Mouse (Mus musculus) CD4-positive, CD25-positive, alpha-beta regulatory T cell, adult 4 months (primary cell): ENCODE measurements around the gene Gm28047. TPM values are rescaled to one million over a fixed set of nuclear protein-coding genes. Genes with fewer than 3 reads are reported as not detected.
A peak's percentile ranks its signal among the peaks of the same experiment; 100 is the strongest.
"Not testable (repeated sequence)": the region's sequence is repeated elsewhere in the genome, so short reads cannot be mapped to it uniquely, and the experiment has no call there.

Experiments
- ATAC-seq: one replicate; pipeline ENCODE4 v1.8.0; 2017
- polyA plus RNA-seq, 2 experiments: library from polyadenylated mRNA; unstranded; fragments of 100-300 nt; shearing (Covaris generic); gene quantifications; one replicate each; pipeline ENCODE4 v1.2.1; 2017

Gene Gm28047
- 1 to 10 TPM in 1 of 2 experiments, not detected in 1; 1.5 TPM for polyA plus RNA-seq

- peak; percentile 93 for ATAC-seq
Observed at GRCm38 (mm10) chr15:102624970-102625686, at the start of gene Gm28047, which contains the start of gene Atf7. Gene Gm28047, minus strand, starts transcription at chr15:102625067. Gene Atf7, minus strand, starts transcription at chr15:102625464.

DNA sequence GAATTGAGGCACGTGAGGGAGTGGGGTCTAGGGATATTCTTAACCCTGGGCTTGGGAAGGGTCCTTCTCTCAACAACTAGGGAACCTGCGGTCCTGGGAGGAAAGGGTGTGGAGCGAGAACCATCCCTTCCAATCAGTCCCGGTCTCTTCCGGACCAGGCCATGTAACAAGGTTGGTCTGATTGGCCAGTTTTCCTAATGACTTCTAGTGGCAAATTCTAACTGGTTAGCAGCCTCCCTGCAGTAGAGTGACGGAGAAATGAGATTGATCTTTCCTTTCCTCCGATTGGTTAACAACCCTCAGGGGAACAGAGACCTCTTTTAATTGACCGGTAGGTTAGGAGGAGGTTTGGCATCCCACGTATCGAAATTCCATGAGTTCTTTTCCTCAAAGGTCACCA is 48.7 kb upstream of the Gm28047 start:
- no peak for ATAC-seq

DNA sequence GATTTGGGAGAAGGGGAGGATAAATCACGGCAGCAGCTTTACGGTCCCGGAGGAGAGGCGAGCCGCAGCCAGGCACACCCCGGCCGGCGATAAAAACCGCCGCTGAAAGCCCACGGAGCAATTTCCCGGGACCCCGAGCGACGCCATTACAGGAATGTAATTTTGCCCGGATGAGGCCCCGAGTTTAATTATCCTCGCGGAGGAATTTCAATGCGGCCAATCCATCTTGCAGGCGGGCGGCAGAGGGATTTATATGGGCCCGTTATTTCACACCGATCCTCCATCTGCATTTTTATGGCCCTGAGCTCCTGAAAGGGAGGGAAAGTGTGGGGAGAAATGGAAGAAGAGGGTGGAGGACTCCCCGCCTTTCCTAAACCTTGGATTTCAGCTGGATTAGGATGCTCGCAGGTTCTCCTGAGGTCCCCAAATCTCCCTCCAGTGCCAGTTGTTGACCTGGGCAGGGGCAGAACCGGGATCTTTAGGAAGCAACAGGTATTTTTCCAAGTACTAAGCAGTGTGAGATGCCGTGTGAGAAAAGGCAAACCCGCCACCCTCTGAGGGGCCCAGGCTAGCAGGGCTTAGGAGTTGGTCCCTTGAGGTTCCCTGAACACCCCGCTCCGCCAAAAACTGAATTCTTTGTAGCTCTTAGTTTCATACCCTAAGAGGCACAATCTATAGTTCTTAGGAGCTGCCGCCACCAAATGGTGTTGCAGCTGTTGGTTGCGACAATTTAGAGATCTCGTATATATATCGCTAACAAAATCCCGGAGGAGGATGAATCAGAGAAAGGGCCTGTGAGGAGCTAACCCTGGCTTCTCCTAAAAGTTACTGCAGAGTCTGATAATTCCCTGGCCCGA is 47.6 kb upstream of the Gm28047 start, which contains the start of gene Atp5g2:
Gene Atp5g2, minus strand, starts transcription at position 138 of the 857 bp plus-strand sequence.
- ATAC-seq, result no peak

GRCm38 (mm10) chr15:102671721-102672214 is 46.9 kb upstream of the Gm28047 start:
- no peak for ATAC-seq

DNA sequence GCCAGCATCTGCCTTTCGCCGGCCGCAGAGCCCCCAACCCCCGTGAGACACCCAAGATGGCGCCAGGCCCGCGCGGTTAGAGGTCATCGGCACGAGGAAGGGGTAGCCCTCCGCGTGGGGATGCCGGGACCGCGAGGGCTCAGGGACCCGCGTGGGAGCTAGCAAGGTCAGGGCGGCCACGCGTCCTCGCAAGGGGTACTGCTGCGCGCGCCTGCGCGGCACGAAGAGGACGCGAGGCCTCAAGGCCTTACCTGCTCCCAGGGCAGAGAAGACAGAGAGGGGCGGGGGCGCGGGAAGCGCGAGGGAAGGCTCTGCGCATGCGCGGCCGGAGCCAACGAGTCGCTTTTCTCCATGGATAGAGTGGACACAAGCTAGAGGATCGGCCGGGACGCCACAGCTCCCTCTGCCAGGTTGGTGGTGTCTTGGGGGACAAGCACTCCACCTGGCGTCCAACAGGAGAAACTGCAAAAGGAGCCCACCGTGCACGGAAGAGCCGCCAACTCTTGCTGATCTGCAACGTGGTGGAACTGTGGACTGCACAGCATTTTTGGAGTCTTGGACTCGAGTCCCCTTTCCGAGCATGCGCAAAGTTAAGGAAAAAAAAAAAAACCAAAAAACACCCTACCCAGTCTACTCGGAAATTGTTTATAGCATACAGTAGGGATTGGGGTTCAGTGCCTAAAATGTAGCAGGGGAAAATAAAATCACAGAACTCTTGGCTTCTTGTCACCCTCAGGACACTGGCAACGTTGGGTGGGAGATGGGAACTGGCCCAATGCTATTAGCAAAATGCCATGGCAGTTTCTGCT is 46.1 kb upstream of the Gm28047 start:
- peak; percentile 93 for ATAC-seq

DNA sequence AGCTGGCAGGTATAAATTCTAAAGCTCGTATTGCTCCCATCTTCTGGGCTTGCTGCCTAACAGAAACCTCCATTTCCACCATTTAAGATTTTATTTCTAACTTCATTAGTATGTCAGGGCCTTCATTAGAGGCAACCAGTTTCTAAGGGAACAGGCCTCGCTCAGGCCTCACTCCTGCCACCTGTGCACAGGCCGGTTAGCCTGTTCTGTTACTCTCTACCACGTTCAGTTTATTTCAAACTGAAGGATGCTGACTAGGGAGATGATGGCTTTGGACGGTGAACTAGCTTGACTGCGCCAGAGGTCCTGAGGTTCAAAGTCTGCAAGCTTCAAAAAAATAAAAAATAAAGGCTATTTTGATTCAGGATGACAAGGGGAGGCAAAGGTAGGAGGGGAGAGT is 45.4 kb upstream of the Gm28047 start:
- ATAC-seq, result no peak

- ATAC-seq, result no peak
Observed at GRCm38 (mm10) chr15:102669571-102669970, 44.7 kb upstream of the Gm28047 start.

GRCm38 (mm10) chr15:102665494-102665893 is 40.6 kb upstream of the Gm28047 start:
- ATAC-seq, result peak; percentile 87

DNA sequence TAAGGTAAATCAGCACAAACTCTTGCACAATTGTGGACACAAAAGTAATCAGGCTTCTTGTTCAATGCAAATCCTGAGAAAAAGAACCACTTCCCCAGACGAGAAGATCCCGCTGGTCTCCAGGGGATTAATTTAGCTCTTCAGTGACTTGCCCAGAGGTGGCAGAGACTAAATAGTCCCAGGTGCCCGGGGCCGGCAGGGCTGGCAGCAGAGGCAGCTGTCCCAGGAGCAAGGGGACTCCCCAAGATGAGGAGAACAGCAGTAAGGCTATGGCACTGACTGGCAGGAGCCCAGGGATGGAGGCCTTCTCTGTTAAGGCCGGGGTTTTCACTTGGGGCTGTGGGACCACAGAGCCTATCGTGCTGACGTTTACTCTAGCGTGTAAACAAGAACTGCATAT is 39.0 kb upstream of the Gm28047 start:
- ATAC-seq, result no peak

DNA sequence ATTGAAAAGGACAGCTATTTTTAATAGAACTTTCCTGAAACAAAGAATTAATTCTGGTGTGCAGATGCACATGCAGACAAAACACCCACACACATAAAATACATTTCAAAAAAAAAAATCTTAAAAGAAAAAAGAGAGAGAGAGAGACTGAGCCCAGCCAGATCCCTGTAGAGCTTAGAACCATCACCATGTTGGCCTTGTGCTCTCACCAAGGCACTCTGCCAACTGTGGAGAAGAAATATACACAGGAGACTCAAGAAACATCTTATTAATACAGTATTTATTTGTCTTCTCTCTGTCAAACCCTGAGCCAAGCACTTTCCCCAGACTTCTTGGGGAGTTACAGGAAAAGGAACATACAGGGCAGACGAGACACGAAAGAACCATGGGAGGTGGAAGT is 37.7 kb upstream of the Gm28047 start:
- ATAC-seq, result not testable (repeated sequence)

GRCm38 (mm10) chr15:102657926-102658381 is 33.1 kb upstream of the Gm28047 start:
- no peak for ATAC-seq

DNA sequence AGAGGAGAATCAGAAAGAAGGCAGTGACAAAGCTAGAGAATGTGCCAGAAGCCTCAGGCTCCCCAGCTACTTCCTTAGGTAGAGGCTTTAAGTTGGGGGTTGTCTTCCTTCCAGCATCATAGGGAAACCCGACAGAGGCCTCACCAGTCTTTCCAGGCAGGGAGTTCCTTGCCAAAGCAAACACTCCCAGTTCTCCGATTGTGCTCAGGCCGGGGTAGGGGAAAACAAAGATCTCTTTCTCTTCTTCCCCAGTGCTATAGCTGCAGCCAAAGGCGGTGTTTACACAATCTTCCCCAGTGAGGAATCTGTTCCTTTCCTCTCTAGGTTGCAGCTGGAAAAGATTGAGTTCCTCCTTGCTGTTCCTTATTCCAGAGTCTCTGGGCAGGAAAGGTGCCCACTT is 31.8 kb upstream of the Gm28047 start:
- ATAC-seq, result no peak

GRCm38 (mm10) chr15:102651928-102652660 is 27.2 kb upstream of the Gm28047 start:
- not testable (repeated sequence) for ATAC-seq

DNA sequence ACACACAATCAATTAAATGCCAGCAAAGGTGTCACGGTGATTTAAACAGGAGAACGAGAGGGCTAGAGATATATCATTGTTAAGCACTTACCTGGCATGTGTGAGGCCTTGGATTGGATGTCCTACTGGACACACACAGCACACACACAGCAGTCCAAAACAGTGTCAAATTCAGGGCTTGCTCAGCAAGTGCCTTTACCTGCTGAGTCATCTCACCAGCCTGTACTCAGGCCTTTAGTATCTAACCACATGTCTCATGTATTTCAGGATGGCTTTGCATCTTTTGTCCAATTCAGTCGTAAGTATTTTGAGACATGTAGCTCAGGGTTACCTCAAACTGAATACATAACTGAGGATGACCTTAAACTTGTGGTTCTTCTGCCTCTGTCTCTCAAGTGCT is 26.2 kb upstream of the Gm28047 start:
- ATAC-seq, result no peak

DNA sequence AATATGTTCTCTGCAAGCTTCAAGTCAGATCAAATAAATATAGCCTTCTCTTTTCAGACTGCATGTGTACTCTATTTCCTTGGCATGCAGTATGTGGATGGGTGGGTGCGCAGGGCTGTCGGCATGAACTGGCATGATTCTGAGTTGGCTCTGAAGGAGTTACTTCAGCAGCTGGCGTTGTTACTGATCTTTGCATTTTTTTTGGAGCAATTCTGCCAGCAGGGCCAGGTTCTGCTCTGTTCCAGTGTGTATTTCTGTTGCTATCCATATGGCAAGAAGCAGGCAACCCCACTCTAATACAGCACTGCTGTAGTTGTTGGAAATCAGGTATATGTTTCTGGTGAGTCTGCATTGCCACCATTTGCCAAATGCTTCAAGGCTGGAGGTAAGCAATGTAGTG is 10.9 kb upstream of the Gm28047 start:
- no peak for ATAC-seq

- no peak for ATAC-seq
Observed at GRCm38 (mm10) chr15:102634684-102635083, 9.8 kb upstream of the Gm28047 start.

DNA sequence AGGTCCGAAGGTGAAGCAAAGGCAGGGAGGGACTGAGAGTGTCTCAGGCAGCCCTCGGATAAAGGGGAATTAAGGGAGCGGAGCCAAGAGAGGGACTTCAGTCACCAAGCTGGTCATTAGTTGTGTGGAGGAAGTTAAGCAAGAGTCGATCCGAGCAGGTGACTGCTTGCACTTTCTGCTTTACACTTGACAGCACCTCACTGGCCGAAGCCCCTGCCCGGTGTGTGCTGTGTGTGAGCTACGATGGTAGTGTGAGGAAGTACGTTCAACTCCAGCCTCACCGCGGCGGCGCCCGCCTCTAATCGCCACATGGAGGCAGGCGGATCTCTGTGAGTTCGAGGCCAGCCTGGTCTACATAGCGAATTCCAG is 804 bp upstream of the Gm28047 start:
- peak; percentile 33 for ATAC-seq

DNA sequence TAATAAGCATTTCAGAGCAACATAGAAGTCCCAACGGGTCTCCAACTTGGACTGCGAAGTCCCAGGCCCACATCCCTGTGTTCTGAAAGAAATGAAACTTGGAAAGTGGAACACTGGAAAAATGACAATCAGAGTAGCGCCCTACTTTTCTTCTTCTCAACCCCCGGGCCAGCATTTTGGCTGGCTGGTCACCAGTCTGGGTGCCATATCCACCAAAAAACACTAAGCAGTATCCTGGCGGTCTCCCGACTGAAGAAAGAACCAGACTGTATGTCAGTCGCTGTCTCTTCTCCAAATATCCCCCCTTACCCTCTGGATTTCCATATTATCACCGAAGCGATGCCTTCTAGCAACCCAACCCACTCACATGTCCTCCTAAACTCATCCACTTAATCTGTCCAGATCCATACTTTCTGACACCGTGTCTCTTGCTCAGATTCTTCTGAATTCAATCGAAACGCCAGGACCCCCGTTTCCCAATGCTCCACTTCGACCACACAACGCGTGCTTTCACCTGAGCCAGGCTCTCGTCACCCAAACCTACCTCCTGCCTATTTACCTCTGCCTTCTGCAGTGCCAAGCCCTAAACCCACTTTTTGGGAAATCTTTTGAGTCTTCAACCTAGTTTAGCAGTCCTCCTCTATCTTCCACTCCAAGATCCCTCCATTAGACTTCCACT is 437 bp downstream of the Gm28047 start:
- ATAC-seq, result no peak

DNA sequence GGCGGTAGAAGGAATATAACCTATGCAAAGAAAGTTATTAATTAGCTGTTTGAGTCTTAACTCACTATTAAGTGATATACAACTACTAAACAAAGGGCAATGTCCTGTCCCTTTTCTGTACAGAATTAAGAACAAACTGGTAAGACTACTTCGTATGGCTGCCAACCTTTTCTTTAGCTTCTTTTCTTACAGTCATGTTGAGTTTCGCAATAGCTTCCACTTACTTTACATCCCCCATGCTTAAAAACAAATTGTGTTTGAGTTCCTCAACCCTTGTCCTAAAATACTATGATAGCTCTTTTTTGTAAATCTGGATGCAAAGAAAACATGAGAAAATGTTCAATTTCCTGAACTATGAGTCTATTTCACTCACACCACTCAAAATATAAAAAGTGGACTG is 1.7 kb downstream of the Gm28047 start:
- no peak for ATAC-seq

DNA sequence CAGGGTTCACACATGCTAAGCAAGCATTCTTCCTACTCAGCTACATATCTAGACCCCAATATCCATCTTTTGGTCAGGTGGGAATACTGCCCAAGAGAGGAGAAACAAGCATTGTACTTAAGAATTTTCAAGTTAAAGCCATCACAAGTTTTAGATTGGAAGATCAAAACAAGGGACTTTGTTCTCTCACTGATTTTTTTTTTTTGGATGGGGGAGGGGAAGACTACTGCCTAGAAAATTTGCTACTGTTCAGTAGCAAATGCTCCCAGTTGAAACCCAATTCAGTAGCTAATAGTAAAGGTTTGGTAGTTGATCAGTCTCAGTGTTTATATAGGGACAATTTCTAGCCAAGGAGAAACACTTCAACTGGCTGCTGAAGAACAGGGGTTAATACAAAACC is 2.3 kb downstream of the Gm28047 start:
- ATAC-seq, result no peak

GRCm38 (mm10) chr15:102620765-102621164 is 4.1 kb downstream of the Gm28047 start:
- no peak for ATAC-seq
